In the genomic region with DNA sequence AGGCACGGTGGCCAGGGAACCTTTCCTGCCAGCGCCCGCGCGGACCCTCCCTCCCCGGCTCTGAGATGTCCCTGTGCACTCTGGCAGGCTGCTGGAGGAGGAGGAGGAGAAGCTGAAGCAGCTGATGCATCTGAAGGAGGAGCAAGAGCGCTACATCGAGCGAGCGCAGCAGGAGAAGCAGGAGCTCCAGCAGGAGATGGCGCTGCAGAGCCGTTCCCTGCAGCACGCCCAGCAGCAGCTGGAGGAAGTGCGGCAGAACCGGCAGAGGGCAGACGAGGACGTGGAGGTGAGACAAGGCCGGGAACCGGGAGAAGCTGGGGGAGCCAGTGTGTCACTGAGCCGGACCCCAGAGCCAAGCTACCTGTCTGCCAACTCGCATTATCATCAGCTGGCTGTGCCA, we compare ENCODE assay signal across 8 mouse cellular contexts. TPM values are rescaled to one million over a fixed set of nuclear protein-coding genes. Genes with fewer than 3 reads are reported as not detected.
A peak's percentile ranks its signal among the peaks of the same experiment; 100 is the strongest.
DNase-seq lines count a peak whose midpoint lies in the region; ATAC-seq and TF ChIP-seq lines count a peak whose summit lies in the region.

No protein-coding gene starts in this region.

- H3K36me3 ChIP-seq in hindbrain, postnatal 0 days (ENCODE audit: insufficient read depth, low read length) = no peaks in the 10 kb centered on the region

- peak; percentile 92 for DNase-seq in R1 (ENCODE audit: low read depth, low spot score)
- peak; percentile 82 to 92 for DNase-seq in cerebellum, postnatal 4 days (ENCODE audit: low spot score in 2 of 2)
- peak; percentile 96 for DNase-seq in gastrocnemius, adult 2 months
- peak; percentile 94 for DNase-seq in hindbrain, postnatal 0 days (ENCODE audit: low spot score)
- DNase-seq in left cerebral cortex, adult 18-20 months (ENCODE audit: low spot score in 2 of 2) = peak; percentile 96
- DNase-seq in lung, postnatal 4 days = peak; percentile 93 to 95
- DNase-seq in right cerebral cortex, adult 18-20 months = peak; percentile 96
- peak; percentile 77 for DNase-seq in urinary bladder, adult 2 months (ENCODE audit: low spot score)

- H3K27me3 ChIP-seq in hindbrain, postnatal 0 days (ENCODE audit: insufficient read depth, low read length) = no peaks in the 10 kb centered on the region

- no peaks in the 10 kb centered on the region for H3K4me1 ChIP-seq in hindbrain, postnatal 0 days (ENCODE audit: insufficient read depth, low read length)

- TF ChIP-seq CTCF in gastrocnemius, adult 2 months (IDR thresholded peaks at IDR 0.05) = peak; percentile 100; the same call in 1 of the 2 replicates
- peak; percentile 100 for TF ChIP-seq CTCF in hindbrain, postnatal 0 days (IDR thresholded peaks at IDR 0.05; ENCODE audit: low read depth)

- intact Hi-C loops in gastrocnemius, adult 2 months (cut with DNase I) = loop anchor here (1.0 to 5.0 kb wide), 3 partner anchors 82 to 143 kb away; partner anchors contain the start of gene Rpl10a

- peak overlapping the region; percentile 44 for H3K9ac ChIP-seq in hindbrain, postnatal 0 days (replicated peaks; ENCODE audit: low read length)

- peak overlapping the region; percentile 56 for H3K27ac ChIP-seq in gastrocnemius, adult 2 months
- peak overlapping the region; percentile 51; the same call in 1 of the 2 replicates for H3K27ac ChIP-seq in hindbrain, postnatal 0 days

- H3K9me3 ChIP-seq in hindbrain, postnatal 0 days (ENCODE audit: low read length) = no peaks in the 10 kb centered on the region

- WGBS in hindbrain, postnatal 0 days = 2% methylated on average over 21 of the region's 21 CpGs

- peak; percentile 54 for ATAC-seq in hindbrain, postnatal 0 days

- peak overlapping the region; percentile 61 for H3K4me2 ChIP-seq in hindbrain, postnatal 0 days (ENCODE audit: low read depth, low read length)

- H3K4me3 ChIP-seq in gastrocnemius, adult 2 months = peak overlapping the region; percentile 38
- peak overlapping the region; percentile 24 for H3K4me3 ChIP-seq in hindbrain, postnatal 0 days (ENCODE audit: low read length)

RNA-seq across cellular contexts. Expression of gene Ppard, which starts 6.5 kb away (rescaled TPM):
- total RNA-seq in gastrocnemius, adult 2 months (2021) = 10 to 100 TPM; 29.1 to 30.7 TPM
- 16.4 and 16.6 TPM in 2 replicates for total RNA-seq in hindbrain, postnatal 0 days (2014; rRNA removed)
- polyA plus RNA-seq in hindbrain, postnatal 0 days (2015; fragmentation: Nextera tagmentation; extraction: Ambion mirVana) = 1.4 and 1.7 TPM in 2 replicates
- 10 to 100 TPM; 27.9 to 28.6 TPM for total RNA-seq in left cerebral cortex, adult 18-20 months (2021)
- polyA plus RNA-seq in urinary bladder, adult 2 months (2012; rRNA removed) = 23.8 and 30.0 TPM in 2 replicates

RNA-seq across cellular contexts. Expression of gene Def6, which starts 18.4 kb away (rescaled TPM):
- total RNA-seq in gastrocnemius, adult 2 months (2021) = 1 to 10 TPM; 1.5 to 1.6 TPM
- total RNA-seq in hindbrain, postnatal 0 days (2014; rRNA removed) = 5.4 and 13.0 TPM in 2 replicates
- polyA plus RNA-seq in hindbrain, postnatal 0 days (2015; fragmentation: Nextera tagmentation; extraction: Ambion mirVana) = 7.8 and 9.9 TPM in 2 replicates
- total RNA-seq in left cerebral cortex, adult 18-20 months (2021) = 1 to 10 TPM; 3.1 to 4.1 TPM
- 20.4 and 22.5 TPM in 2 replicates for polyA plus RNA-seq in urinary bladder, adult 2 months (2012; rRNA removed)

RNA-seq across cellular contexts. Expression of gene Zfp523, which starts 49.1 kb away (rescaled TPM):
- 10 to 100 TPM; 12.9 to 13.9 TPM for total RNA-seq in gastrocnemius, adult 2 months (2021)
- 76.0 and 78.3 TPM in 2 replicates for total RNA-seq in hindbrain, postnatal 0 days (2014; rRNA removed)
- 37.7 and 39.3 TPM in 2 replicates for polyA plus RNA-seq in hindbrain, postnatal 0 days (2015; fragmentation: Nextera tagmentation; extraction: Ambion mirVana)
- 100 to 1,000 TPM; 111 to 116 TPM for total RNA-seq in left cerebral cortex, adult 18-20 months (2021)
- polyA plus RNA-seq in urinary bladder, adult 2 months (2012; rRNA removed) = 21.0 and 28.3 TPM in 2 replicates

Comparison
In these comparisons a context has a peak if more than half of its experiments do, and no peak if none do; other contexts are left out.
1. Peak in every context shown above with its lines: DNase-seq, ATAC-seq, H3K4me3 ChIP-seq and H3K27ac ChIP-seq.